Mouse (Mus musculus) lung, postnatal 25 days (tissue): Measurements from ENCODE around the gene Cand1.

Experiments
- DNase-seq: peaks from one replicate; pipeline ENCODE4 v3.0.0; 2022; ENCODE audit warnings: low spot score

Gene Cand1

DNA sequence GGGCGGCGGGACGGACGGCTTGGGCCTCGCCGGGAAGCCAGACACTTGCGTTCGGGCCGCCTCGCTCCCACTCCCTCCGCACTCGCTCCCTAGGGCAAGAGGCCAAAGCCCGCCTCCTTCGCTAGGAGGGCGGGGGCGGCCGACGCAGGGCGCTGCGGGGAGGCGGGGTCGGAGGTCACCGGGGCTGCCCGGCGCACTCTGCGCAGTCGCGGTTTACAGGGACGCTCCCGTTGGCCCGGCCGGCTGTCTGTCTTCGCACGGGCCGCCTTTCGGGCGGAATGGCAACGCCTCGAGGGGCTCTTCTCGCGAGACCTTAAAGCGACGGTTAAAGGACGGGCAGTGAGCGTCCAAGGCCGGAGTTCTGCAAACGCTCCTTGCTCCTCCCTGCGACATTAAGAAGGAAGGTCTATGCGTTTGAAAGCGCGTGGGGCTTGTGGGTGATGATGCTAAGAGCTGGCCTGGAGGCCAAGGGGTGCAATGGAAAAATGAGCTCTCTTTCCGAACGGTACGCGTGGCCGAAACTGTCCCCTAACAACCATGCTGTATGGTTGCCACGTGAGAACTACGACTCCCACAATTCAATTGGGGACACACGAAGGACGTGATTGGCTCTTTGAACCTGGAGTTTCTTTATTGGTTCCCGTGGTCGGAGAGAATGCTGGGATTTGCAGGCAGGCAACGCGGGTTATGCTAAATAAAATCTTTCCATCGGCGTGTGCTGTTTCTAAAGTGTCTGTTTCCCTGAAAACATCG, at the start of gene Cand1:
Cand1 (minus strand) TSS at position 87 of the 753 bp plus-strand sequence.
- peak; percentile 99 for DNase-seq

DNA sequence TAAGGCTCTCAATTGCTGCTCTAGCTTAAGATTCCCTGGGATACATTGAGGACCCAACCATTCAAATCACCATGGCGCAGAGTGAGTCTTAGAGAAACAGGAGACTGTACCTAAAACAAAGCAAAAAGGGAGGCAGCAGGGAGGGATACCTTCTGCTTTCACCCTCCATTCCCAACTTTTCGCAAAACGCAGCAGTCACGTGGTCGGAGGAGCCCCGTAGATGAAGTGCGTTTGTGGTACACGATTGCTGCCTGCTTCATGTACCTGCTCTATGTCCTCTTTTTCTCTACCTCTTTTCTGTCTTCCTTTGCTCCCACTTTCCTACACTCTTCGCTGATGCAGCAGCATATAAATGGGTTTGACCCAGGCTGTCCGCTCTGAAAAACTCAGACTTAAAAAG, 39.0 kb upstream of the Cand1 start:
- no peak for DNase-seq

DNA sequence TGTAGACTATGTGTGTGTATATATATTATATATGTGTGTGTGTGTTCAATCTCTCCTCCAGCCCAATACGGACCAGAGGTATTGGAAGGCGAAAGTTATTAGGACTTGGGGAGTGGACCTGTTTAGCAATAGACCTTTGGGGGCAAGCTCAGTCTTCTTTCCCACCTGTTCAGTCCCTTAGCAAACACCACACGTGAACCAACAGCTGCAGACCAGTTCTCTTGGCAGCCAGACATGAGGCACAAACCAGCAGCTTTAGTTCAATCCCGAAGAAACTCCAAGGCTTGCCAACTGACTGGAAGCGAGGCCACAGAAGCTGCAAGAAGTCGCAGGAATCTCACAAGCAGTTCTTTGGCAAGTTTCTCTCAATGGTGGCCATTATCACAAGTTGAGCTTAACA, 34.5 kb upstream of the Cand1 start:
- no peak for DNase-seq

DNA sequence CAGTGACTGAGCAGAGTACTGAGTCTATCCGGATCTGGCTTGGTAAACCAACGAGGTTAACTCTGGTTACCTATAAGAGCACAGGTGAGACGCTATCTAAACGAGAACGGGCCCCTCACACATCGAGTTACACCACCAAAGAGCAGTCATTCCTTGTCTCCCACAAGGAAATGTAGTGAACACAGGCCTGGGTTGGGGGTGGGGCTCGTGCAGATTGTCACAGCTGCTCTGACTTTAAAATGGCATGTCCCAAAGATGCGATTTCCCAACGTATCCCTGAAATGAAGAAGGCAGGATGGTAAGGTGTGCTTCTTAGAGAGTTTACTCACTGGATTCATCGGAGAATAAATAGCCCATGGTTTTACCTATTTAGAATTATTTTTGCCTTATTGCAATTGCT, 32.7 kb upstream of the Cand1 start:
- DNase-seq = no peak

DNA sequence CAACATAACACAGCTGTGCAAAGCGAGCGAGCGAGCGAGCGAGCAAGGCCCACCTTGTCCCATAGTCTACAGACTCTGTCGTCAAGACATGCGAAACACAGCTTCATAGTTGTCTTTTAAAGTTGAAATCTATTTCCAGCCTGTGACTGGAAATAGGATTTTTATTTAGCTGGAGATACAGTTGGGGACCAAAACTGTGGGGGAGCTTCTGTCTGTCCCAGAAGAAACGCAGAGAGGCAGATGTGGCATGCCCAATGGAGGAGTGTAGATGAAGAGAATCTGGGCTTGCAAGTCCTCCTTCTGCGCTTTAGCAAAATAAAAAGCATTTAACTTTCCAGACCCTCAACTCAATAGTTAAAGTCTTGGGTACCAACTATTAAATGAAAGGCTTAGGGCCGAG, 32.1 kb upstream of the Cand1 start:
- no peak for DNase-seq

DNA sequence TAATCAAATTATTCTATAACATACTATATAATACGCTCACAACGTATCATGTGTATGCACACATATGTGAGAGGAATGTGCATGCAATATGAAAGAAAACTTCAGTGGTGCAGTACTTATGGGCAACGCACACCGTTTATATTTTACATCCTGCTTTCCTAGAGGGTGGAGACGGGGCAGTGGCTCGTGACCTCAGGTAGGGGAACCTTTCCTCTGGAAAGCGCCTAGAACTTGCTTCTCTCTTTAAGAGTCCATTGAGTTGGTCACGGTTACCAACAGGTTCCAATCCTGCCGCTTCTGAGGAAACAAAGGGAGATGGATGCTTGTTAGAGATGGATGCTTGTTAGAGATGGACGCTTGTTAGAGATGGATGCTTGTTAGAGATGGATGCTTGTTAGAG, 31.2 kb upstream of the Cand1 start:
- no peak for DNase-seq

DNA sequence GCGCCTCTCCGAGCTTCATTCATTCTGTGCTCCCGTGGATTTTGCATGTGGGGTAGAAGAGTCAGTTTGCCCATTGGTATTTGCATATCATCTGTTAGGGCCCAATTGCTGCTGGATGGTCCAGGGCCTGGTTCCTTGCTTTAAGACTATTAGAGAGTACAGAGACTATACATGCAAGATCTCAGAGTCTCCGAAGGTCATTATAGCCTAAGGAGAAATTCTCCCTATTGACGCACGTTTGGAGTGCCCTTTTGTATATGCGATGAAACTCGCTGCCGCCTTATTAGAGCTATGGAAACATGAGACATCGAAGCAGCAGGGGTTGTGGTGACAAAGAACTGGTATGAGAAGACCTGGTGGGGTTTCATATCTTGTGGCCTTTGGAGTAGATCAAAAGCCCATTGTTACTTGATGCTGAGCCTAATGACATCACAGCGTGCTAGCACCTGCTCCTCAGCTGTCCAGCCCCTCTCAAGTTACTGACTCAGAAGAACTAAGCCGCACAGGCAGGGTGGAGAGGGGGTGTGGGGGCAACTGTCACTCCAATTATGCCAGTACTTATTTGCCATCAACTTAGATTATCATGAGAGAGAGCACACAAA, 30.6 kb upstream of the Cand1 start:
- no peak for DNase-seq

DNA sequence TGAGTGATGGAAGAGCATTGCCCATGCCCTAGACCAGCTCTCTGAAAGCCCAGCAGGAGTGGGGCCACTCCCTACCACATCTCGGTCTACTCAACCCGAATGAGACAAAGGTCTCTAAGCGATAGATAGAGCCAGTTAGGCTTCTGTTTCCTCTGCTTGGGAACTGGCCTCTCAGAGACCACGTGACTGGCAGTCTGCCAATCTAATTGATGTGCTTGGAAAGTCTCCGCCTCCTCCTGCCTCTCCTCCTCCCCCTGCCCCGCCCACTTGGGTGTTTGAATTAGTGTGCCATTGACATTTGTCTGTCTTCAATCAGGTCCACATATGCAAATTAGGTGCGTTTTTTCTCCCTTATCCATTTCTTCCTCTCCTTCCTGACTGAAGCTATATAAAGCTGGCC, 24.9 kb upstream of the Cand1 start:
- DNase-seq = no peak

DNA sequence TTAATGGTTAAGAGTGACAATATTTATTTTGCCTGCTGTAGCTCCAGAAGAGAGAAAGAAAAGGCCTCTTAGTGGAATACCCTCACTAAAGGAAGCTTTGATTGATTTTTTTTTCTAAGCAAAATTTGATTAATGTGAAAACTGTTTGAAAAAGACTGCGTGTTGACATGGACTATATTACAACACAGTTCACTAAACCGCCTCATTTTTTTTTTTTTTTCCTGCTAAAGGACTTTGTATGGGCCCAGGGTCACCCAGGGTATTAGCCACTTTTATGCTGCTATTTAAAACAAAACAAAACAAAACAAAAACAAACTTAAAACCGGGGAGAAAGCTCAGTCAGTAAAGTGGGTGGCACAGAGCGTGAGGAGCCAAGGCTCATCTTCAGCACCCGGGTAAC, 23.0 kb upstream of the Cand1 start:
- no peak for DNase-seq

DNA sequence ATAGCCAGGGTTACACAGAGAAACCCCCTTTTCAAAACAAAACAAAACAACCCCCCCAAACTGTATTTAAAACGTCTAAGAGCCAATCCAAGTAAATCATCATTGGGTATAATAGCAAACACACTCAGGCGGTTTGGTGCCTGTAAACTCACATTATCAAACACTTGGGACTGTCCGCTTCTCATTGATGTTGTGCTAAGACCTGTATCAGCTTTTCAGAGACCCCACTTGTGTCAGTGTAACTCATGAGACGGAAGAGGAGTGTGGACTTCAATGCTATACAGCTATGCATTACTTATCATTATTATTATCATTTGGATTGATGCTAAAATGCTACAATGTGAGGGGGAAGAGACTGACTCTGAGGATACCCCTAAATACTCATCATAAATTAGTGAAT, 18.0 kb upstream of the Cand1 start:
- no peak for DNase-seq

DNA sequence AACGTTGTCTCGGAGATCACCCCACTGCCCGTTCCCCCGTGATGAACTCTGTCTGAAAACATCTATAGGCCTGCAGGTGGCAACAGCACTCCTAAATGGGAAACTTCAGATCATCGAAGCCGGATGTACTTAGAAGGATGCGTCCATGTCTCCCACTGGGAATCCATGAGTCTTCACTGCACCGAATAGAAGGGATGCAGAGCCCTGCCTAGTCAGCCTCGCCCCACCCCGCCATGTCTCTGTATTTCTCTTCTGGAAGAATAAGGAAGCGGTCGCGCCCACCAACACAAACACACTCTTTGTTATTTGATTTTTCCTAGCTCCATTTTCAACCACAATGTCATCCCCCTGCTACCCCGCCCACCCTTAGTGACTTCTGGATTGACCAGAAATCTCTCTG, 4.3 kb upstream of the Cand1 start:
- no peak for DNase-seq

DNA sequence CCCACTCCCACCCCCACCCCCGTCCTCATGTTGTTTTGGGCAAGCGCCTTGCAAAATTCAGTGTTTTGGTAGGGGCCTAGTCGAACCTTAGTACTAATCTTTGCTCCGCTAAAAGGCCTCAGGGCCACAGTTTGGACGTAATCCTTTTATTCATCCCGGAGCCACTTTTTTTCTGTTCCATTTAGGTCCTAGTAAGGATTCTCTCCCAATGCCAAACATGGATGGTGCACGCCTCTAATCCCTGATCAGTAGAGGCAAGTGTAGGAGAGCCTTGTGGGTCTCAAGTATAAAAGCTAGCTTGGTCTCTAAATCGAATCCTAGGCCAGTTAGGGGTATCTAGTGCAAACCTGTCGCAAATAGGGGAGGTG, 851 bp upstream of the Cand1 start:
- no peak for DNase-seq

DNA sequence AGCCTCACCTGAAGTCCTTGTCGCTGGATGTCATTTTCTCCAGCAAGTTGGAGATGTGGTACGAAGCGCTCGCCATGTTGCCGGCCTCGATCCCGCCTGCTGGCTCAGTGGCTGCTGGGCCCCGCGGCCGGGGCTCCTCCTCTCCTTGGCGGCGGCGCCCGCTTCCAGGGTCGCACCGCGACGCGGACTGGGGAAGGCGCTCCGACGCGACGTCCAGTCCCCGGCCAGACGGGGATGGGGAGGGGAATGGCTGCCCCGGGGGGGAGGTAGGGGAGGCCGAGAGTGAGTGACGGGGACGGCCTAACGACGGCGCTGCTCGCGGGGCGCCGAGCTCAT, 254 bp downstream of the Cand1 start:
- no peak for DNase-seq

DNA sequence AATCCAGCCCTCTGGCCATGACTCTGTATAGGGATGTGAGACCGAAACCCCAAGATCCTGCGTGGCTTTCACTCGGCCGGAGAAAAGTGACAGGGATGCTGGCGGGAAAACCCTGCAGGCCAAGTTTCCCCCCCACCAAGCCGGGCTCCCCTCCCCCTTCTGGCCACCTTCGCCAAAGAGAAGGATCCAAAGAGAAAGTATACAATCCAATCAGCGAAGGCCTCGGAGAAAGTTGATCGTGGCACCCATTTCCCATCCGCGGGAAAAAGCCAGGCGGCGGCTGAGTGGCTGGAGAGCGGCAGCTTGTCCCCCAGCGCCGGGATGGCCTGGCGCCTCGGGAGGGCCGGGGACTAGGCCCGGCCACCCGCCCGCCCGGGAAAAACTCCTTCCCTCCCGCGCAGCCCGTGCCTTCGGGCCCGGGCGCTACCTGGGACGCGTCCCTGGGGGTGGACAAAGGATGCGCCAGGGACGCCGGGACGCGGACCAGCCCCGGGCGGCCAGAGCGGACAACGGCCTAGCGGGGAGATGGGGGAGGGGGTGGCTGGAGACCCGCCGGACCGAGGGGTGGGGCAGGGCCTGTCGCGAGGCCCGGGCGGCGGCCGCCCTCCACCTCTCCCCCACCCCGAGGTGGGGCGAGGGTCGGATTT, 747 bp downstream of the Cand1 start:
- peak; percentile 23 for DNase-seq

DNA sequence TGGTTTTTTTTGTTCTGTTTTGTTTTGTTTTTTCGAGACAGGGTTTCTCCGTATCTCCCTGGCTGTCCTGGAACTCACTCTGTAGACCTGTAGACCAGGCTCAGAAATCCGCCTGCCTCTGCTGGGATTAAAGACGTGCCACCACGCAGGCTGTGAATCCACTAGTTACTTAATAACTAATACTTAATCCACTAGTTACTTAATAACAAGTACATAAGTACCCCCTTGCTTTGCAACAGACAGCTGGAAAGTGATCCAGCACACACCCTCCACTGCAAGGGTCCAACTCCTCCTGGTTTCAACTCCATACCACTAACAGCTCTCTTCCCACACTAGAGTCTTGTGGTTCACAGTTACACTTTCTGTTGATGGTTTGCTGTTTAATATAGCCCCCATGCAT, 8.3 kb downstream of the Cand1 start:
- no peak for DNase-seq

DNA sequence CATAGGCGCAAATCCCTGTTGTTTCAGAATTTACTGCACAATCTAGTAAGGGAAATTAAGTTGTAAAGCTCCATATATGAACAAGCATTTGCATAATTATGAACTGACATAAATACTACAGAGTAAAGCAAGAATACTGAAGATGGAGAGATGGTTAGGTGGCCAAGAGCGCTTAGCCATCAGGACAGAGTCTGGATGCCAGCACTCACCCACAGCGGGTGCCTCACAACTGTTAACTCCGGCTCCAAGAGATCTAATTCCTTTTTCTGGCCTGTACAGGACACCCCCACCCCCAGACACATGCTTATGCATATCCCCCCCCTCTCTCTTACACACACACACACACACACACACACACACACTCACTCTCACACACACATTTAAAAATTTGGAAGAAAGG, 9.2 kb downstream of the Cand1 start:
- no peak for DNase-seq

DNA sequence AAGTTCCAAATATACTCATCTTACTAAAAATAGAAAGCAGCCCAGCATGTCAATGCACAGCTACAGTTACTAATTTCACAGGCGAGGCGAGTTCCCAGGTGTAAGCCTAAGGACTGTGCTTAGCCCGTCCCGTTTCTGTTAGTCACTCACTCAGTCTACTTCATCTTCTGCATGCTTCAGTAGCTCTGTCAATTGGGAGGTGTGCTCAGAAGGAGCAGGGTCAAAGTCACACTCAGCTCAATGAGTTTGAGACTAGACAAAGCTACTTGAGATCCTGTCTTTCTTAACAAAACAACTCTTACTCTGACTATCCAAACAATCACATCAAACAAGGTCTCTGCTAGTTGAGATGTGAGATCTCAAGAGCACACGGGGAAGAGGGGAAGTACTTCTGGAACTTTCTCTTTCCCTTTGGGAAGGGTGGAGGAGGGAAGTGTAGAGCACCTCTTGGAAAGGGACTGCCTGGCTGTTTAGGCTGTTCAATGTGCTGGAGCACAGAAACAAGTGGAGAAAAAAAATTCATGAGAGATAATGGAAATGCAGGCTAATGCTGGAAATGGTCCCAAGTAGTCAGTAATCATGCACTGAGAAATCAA, 9.7 kb downstream of the Cand1 start:
- peak; percentile 35 for DNase-seq

DNA sequence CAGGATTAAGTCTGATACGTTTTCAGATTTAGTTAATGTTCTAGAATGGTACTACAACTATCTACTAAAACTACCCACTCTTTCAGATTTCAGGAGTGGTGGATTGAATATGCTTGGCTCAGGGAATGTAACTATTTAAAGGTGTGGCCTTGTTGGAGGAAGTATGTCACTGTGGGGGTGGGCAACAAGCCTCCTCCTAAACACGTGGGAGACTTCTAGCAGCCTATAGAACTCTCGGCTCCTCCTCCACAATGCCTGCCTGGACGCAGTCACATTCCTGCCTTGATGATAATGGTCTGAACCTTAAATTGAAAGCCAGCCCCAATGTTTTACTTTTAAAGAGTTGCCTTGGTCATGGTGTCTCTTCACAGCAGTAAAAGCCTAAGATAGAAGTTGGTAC, 16.2 kb downstream of the Cand1 start:
- DNase-seq = no peak

DNA sequence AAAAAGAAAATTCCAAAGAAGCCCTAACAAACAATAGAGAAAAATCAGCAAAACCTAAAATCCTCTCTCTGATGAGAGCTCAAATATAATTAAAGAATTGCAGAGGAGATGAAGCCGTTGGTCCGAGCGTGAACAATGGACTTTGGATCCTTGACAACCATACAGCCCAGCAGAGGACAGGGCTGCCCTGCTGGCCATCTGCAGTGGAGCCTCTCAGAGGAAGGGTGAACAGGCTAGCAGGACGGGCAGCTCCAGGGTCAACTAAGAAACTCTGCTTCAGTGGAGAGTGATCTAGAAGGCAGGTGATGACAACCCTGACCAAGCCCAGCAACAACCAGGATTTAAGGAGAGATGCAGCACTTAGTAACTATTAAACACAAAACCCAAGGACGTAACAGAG, 18.2 kb downstream of the Cand1 start:
- no peak for DNase-seq

DNA sequence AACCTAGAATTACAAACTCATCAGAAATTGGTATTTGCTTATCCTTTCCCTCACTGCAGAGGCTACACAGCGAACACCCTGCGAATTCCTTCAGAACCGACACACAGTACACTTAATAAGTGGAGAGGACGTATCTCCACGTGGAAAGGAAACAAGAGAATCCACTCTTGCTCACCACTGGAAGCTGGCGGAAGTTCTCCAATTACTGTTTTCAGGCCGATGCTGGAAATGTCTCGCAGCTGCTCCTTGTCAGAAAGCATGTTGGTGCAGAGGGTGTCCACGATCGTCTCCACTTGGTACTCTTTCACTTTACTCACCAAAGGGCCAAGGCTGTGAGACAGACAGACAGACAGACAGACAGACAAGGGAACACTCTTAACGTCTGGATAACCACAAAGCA, 20.4 kb downstream of the Cand1 start:
- DNase-seq = peak; percentile 12

DNA sequence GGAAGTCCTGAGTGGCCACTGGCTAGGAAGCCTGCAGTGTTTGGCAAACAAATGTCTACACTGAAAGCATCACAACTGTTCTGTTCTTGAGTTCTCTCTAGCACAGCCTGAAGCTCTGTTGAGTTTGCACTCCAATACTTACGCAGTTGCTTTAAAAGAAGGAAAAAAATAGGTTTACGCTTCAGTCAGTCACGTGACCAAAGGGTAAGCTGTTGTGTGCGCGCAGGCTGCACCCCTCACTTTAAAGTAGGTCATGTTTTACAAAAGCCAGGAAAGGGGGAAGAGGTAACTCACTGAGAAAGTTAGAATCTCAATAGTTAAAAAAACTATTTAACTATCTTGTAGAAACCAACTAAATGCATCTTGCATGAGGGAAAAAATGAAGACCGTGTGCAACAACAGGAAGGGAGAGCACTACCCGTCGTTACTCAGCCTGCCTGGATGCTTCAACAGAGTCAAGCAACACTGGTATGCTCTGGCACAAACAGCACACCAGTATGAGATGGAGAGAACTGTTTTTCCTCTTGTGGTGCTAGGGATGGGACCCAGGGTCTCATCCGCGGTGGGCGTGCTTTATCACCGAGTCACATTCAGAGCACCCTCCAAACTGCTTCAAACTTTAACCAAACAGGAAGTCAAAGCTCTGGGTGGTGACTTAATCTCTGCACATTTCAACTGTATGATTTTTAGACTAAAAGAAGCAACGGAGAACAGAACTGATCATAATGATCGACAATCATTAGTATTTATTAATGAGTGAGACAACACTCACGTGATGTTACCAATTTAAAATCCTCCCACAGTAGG, 21.4 kb downstream of the Cand1 start:
- DNase-seq = no peak

DNA sequence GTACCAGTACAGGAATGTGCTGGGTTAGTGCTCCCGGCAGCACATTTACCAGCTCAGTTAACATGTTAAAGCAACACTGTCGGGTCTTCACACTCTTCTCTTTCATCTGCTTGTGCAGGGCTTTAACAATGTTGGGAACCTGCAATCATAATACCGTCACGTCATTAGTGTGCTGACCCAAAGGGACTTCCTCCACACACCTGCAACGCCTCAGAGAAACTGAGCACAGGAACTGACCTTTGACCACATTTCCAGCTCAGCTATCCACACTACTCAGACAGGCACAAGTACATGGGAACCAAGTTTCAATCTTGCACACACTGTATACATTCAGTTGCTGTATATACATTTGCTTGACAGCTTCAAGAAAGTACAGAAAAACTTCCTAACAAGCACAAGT, 27.4 kb downstream of the Cand1 start:
- no peak for DNase-seq

DNA sequence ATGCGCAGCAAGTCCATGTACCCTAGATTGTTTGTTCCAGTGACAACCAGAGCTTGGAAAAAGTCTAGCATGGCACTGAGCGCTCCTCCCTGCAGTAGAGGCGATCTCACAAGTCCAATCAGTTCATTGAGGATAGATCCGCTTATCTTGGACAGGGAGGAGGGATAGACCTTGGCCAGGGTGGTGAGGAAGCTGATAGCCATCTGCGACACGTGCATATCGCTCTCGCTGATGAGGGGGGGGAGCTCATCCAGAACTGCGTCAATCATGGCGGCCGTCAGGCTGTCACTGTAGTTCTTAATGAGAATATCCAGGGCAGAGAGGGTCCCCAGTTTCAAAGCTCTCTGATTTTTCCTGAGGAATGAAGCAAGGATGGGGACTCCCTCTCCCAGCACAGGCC, 28.6 kb downstream of the Cand1 start:
- DNase-seq = no peak
